Mouse (Mus musculus) neural tube, embryonic 10.5 days (tissue): ENCODE data around the gene Tomm7.
"Not testable (repeated sequence)": the region's sequence is repeated elsewhere in the genome, so short reads cannot be mapped to it uniquely, and the experiment has no call there.

Experiments used
- DNase-seq: peaks from one replicate; pipeline ENCODE4 v3.0.0-alpha.2; 2017; ENCODE audit warnings: low spot score; ENCODE audit errors: extremely low spot score

The Tomm7 gene

GRCm38 (mm10) chr5:23852916-23853315 lies 9.0 kb upstream of the Tomm7 start:
- not testable (repeated sequence) for DNase-seq

GRCm38 (mm10) chr5:23851160-23851555 lies 7.2 kb upstream of the Tomm7 start:
- DNase-seq = not testable (repeated sequence)

GRCm38 (mm10) chr5:23850345-23851159 lies 6.6 kb upstream of the Tomm7 start:
- peak; percentile 93 for DNase-seq

- no peak for DNase-seq
Measured at GRCm38 (mm10) chr5:23845141-23845540, 1.2 kb upstream of the Tomm7 start.

GRCm38 (mm10) chr5:23844531-23844841 lies 525 bp upstream of the Tomm7 start:
- no peak for DNase-seq

GRCm38 (mm10) chr5:23838158-23838557 lies 5.8 kb downstream of the Tomm7 start:
- DNase-seq = no peak

- DNase-seq = not testable (repeated sequence)
Measured at GRCm38 (mm10) chr5:23835691-23836090, 8.3 kb downstream of the Tomm7 start.

GRCm38 (mm10) chr5:23830897-23831752 lies 12.8 kb downstream of the Tomm7 start:
- no peak for DNase-seq

GRCm38 (mm10) chr5:23826321-23827004 lies 17.5 kb downstream of the Tomm7 start:
- DNase-seq = peak; percentile 62

GRCm38 (mm10) chr5:23824171-23824733 lies 19.7 kb downstream of the Tomm7 start:
- no peak for DNase-seq

GRCm38 (mm10) chr5:23822306-23822705 lies 21.7 kb downstream of the Tomm7 start:
- no peak for DNase-seq

GRCm38 (mm10) chr5:23816681-23817080 lies 27.3 kb downstream of the Tomm7 start:
- DNase-seq = no peak

GRCm38 (mm10) chr5:23814841-23815240 lies 29.1 kb downstream of the Tomm7 start:
- no peak for DNase-seq

- DNase-seq = no peak
Measured at GRCm38 (mm10) chr5:23792726-23793125, 51.2 kb downstream of the Tomm7 start.

- DNase-seq = no peak
Measured at GRCm38 (mm10) chr5:23789078-23789612, 54.8 kb downstream of the Tomm7 start.
